In the genomic region with DNA sequence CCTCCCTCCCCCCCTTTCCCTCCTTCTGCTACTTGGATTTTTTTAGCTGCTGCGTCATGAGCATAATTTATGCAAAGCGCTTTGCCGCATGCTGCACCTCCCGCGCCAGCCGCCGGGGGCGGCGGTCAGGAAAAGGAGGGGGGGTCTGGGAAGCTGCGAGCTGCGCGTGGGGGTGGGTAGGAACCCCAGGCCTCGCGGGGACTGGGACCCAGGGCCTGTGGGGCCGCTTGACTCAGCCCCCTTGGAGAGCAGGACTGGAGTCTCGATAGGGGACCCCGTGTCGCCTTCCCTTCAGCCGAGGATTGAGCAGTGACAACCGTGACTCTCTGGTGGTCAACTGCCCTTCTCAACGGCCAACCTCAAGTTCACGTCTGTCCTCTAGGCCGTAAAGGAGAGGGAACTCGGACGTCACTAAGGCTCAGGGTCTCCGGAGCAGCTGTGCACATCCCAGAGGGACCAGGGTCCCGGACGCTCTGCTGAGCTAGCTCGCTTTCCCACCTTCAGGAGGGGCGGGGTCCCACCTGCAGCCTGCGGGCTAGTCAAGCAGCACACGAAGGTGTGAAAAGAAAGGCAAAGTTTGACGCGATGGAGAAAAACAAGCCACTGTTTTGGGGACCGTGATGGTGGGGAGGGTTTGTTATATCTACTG, we compare ENCODE assay signal across 8 mouse cellular contexts. TPM values are rescaled to one million over a fixed set of nuclear protein-coding genes. Genes with fewer than 3 reads are reported as not detected.
DNase-seq lines count a peak whose midpoint lies in the region; ATAC-seq lines count a peak whose summit lies in the region.

No protein-coding gene starts in this region.

- no peaks in the 10 kb centered on the region for H3K36me3 ChIP-seq in hindbrain, embryonic 14.5 days (replicated peaks; ENCODE audit: control insufficient read depth, insufficient read depth)
- no peaks in the 10 kb centered on the region for H3K36me3 ChIP-seq in macrophage (ENCODE audit: inconsistent target)

- DNase-seq in MEL-GATA-1-ER (ENCODE audit: extremely low read depth, low read depth): peak; percentile 71
- peak; percentile 78 for DNase-seq in cerebellum, adult 9-10 months
- peak; percentile 29 to 47 for DNase-seq in frontal cortex, postnatal 25 days (ENCODE audit: low spot score in 2 of 2)
- peak; percentile 81 for DNase-seq in hindbrain, embryonic 14.5 days (ENCODE audit: low spot score)
- peak; percentile 68 to 70 for DNase-seq in left cerebral cortex, adult 18-20 months (ENCODE audit: low spot score in 2 of 2)
- DNase-seq in retina, postnatal 7 days (ENCODE audit: low read depth, low spot score): peak; percentile 81
- peak; percentile 92 for DNase-seq in thymus, postnatal 4 days

- peak overlapping the region; percentile 73 for H3K4me3 ChIP-seq in hindbrain, embryonic 14.5 days (replicated peaks; ENCODE audit: low read length)
- peak overlapping the region; percentile 11; the same call in 1 of the 2 replicates for H3K4me3 ChIP-seq in macrophage (ENCODE audit: inconsistent target)

- no peaks in the 10 kb centered on the region for H3K9me3 ChIP-seq in hindbrain, embryonic 14.5 days (ENCODE audit: control insufficient read depth, low read length)

- peak overlapping the region; percentile 83 for H3K27ac ChIP-seq in hindbrain, embryonic 14.5 days
- no peak overlapping the region for H3K27ac ChIP-seq in macrophage

- ATAC-seq in hindbrain, embryonic 14.5 days (ENCODE audit: low FRiP score): peak; percentile 77

- peak overlapping the region; percentile 95 for H3K9ac ChIP-seq in hindbrain, embryonic 14.5 days

- no peaks in the 10 kb centered on the region for H3K27me3 ChIP-seq in hindbrain, embryonic 14.5 days (ENCODE audit: control insufficient read depth, insufficient read depth, low read length)

- H3K4me2 ChIP-seq in hindbrain, embryonic 14.5 days (replicated peaks): peak overlapping the region; percentile 88

- no peaks in the 10 kb centered on the region for H3K79me2 ChIP-seq in macrophage (ENCODE audit: inconsistent target)

- WGBS in hindbrain, embryonic 14.5 days: 1% methylated on average over 35 of the region's 35 CpGs
- 7% methylated on average over 35 of the region's 35 CpGs for WGBS in macrophage (ENCODE audit: missing documents)

- peaks cover 18% of the 10 kb centered on the region for H3K4me1 ChIP-seq in hindbrain, embryonic 14.5 days (replicated peaks; ENCODE audit: control insufficient read depth, insufficient read depth, low read length)

RNA-seq across cellular contexts. Expression of a gene that starts 0.4 kb away (rescaled TPM):
- polyA plus RNA-seq in hindbrain, embryonic 14.5 days (2014; fragmentation: Nextera tagmentation; extraction: Ambion mirVana): 41.7 and 43.3 TPM in 2 replicates
- 100 to 1,000 TPM; 119 to 127 TPM for total RNA-seq in left cerebral cortex, adult 18-20 months (2021)
- total RNA-seq in macrophage (2018; cell fraction: chromatin; rRNA removed): 10 to 100 TPM; 29.2 to 72.6 (median 53.6) TPM
- 10 to 100 TPM; 10.5 to 19.6 (median 14.0) TPM for total RNA-seq in macrophage (2018; cell fraction: cytosol; rRNA removed)
- total RNA-seq in macrophage (2018; cell fraction: nucleus; rRNA removed): 10 to 100 TPM; 25.5 to 71.8 (median 37.7) TPM
- polyA plus RNA-seq in macrophage (2018): 7.6 to 14.6 TPM (median 11.4 TPM) in 3 replicates

RNA-seq across cellular contexts. Expression of a gene that starts 15.0 kb away (rescaled TPM):
- 140 and 142 TPM in 2 replicates for polyA plus RNA-seq in hindbrain, embryonic 14.5 days (2014; fragmentation: Nextera tagmentation; extraction: Ambion mirVana)
- total RNA-seq in left cerebral cortex, adult 18-20 months (2021): 100 to 1,000 TPM; 114 to 119 TPM
- total RNA-seq in macrophage (2018; cell fraction: chromatin; rRNA removed): 10 to 100 TPM; 21.5 to 56.3 (median 37.4) TPM
- 100 to 1,000 TPM; 259 to 398 (median 334) TPM for total RNA-seq in macrophage (2018; cell fraction: cytosol; rRNA removed)
- 100 to 1,000 TPM in 17 of 26 experiments, 10 to 100 TPM in 9; 51.2 to 180 (median 115) TPM for total RNA-seq in macrophage (2018; cell fraction: nucleus; rRNA removed)
- polyA plus RNA-seq in macrophage (2018): 368 to 447 TPM (median 386 TPM) in 3 replicates

RNA-seq across cellular contexts. Expression of a gene that starts 36.6 kb away (rescaled TPM):
- 3.0 and 5.0 TPM in 2 replicates for polyA plus RNA-seq in hindbrain, embryonic 14.5 days (2014; fragmentation: Nextera tagmentation; extraction: Ambion mirVana)
- total RNA-seq in left cerebral cortex, adult 18-20 months (2021): 1 to 10 TPM; 1.2 to 1.9 TPM
- total RNA-seq in macrophage (2018; cell fraction: chromatin; rRNA removed): 10 to 100 TPM in 7 of 26 experiments, 1 to 10 TPM in 15, not detected in 4; 1.0 to 34.6 (median 4.7) TPM
- 100 to 1,000 TPM in 1 of 26 experiments, 10 to 100 TPM in 20, 1 to 10 TPM in 5; 8.0 to 123 (median 38.7) TPM for total RNA-seq in macrophage (2018; cell fraction: cytosol; rRNA removed)
- 10 to 100 TPM in 13 of 26 experiments, 1 to 10 TPM in 13; 2.4 to 50.5 (median 11.4) TPM for total RNA-seq in macrophage (2018; cell fraction: nucleus; rRNA removed)
- 54.7 to 86.5 TPM (median 73.9 TPM) in 3 replicates for polyA plus RNA-seq in macrophage (2018)

RNA-seq across cellular contexts. Expression of a gene that starts 48.4 kb away (rescaled TPM):
- polyA plus RNA-seq in hindbrain, embryonic 14.5 days (2014; fragmentation: Nextera tagmentation; extraction: Ambion mirVana): 28.7 and 33.3 TPM in 2 replicates
- total RNA-seq in left cerebral cortex, adult 18-20 months (2021): 10 to 100 TPM; 25.4 to 31.6 TPM
- 10 to 100 TPM in 21 of 26 experiments, 1 to 10 TPM in 5; 5.3 to 53.4 (median 31.8) TPM for total RNA-seq in macrophage (2018; cell fraction: chromatin; rRNA removed)
- 1 to 10 TPM; 1.5 to 9.5 (median 6.5) TPM for total RNA-seq in macrophage (2018; cell fraction: cytosol; rRNA removed)
- 10 to 100 TPM in 17 of 26 experiments, 1 to 10 TPM in 9; 2.7 to 33.9 (median 14.8) TPM for total RNA-seq in macrophage (2018; cell fraction: nucleus; rRNA removed)
- 5.4 to 10.9 TPM (median 6.5 TPM) in 3 replicates for polyA plus RNA-seq in macrophage (2018)

Comparison
In these comparisons a context has a peak if more than half of its experiments do, and no peak if none do; other contexts are left out.
1. DNase-seq: peak in every context shown above with its lines; median percentile 92 in thymus, postnatal 4 days; 81 in hindbrain, embryonic 14.5 days; 81 in retina, postnatal 7 days; 78 in cerebellum, adult 9-10 months; 71 in MEL-GATA-1-ER; 69 in left cerebral cortex, adult 18-20 months; 38 in frontal cortex, postnatal 25 days.